Mouse (Mus musculus) limb, embryonic 13.5 days (tissue): ENCODE measurements around the gene Itpkb. TPM values are rescaled to one million over a fixed set of nuclear protein-coding genes. Genes with fewer than 3 reads are reported as not detected.
"Not testable (repeated sequence)": the region's sequence is repeated elsewhere in the genome, so short reads cannot be mapped to it uniquely, and the experiment has no call there.

Experiments used
- ATAC-seq: fragments of 200-750 bp; cut with Nextera tagmentation; 2 replicates; pipeline ENCODE4 v1.8.0; 2017; ENCODE audit warnings: low read depth, moderate number of reproducible peaks, moderate TSS enrichment; ENCODE audit not compliant: low FRiP score
- H3K27ac ChIP-seq: fragments of 300-500 bp; sonication (generic); 2 replicates; pipeline ENCODE4 v1.5.1; 2015; ENCODE audit warnings: inconsistent platforms, mild to moderate bottlenecking, moderate library complexity
- H3K27me3 ChIP-seq: fragments of 300-500 bp; sonication (generic); 2 replicates; pipeline ENCODE4 v1.6.1; 2015; ENCODE audit warnings: mild to moderate bottlenecking, inconsistent platforms
- H3K36me3 ChIP-seq: fragments of 300-500 bp; sonication (generic); 2 replicates; pipeline ENCODE4 v1.6.1; 2015; ENCODE audit warnings: inconsistent platforms, mild to moderate bottlenecking, moderate library complexity
- H3K4me1 ChIP-seq: fragments of 300-500 bp; sonication (generic); 2 replicates; pipeline ENCODE4 v1.6.1; 2015; ENCODE audit warnings: inconsistent platforms
- H3K4me2 ChIP-seq: fragments of 300-500 bp; sonication (generic); replicated peaks from 2 replicates; pipeline ENCODE4 v1.6.1; 2015; ENCODE audit warnings: inconsistent platforms, mild to moderate bottlenecking, moderate library complexity
- H3K4me3 ChIP-seq: fragments of 300-500 bp; sonication (generic); 2 replicates; pipeline ENCODE4 v1.5.1; 2015; ENCODE audit warnings: moderate library complexity, mild to moderate bottlenecking, inconsistent platforms
- H3K9ac ChIP-seq: fragments of 300-500 bp; sonication (generic); 2 replicates; pipeline ENCODE4 v1.6.1; 2015; ENCODE audit warnings: mild to moderate bottlenecking, inconsistent platforms
- H3K9me3 ChIP-seq: fragments of 300-500 bp; sonication (generic); 2 replicates; pipeline ENCODE4 v1.6.1; 2016; ENCODE audit warnings: inconsistent platforms
- WGBS: fragments of 180-500 bp; shearing (Covaris S2); methylation state at CpG from one replicate; pipeline ENCODE4 v1.1.7; 2015; 5-methylcytosine and 5-hydroxymethylcytosine counted together
- polyA plus RNA-seq: library from polyadenylated mRNA; unstranded; fragments of >200 nt; fragmentation: Nextera tagmentation; extraction: Ambion mirVana; gene quantifications from 2 replicates; pipeline ENCODE4 v1.2.1, GENCODE M21; 2015

The Itpkb gene
- polyA plus RNA-seq, 1 experiment from 2014 or later, result 10.1 TPM

GRCm38 (mm10) chr1:180383884-180384283 lies 53.6 kb downstream of the Itpkb start:
- Histone ChIP-seq H3K27ac (no peak overlapping the region; the same call in 1 of the 2 replicates), H3K9ac (no peak overlapping the region), H3K4me3 (no peak overlapping the region), H3K36me3 (peaks cover 3% of the 10 kb centered on the region; the same call in 1 of the 2 replicates), H3K4me1 (peaks cover 49% of the 10 kb centered on the region), H3K27me3 (no peaks in the 10 kb centered on the region), H3K9me3 (no peaks in the 10 kb centered on the region), H3K4me2 (no peak overlapping the region)
- WGBS, result 94% methylated on average over 8 of the region's 8 CpGs
- ATAC-seq, result no peak

- Histone ChIP-seq H3K27me3 (no peaks in the 10 kb centered on the region), H3K9me3 (no peaks in the 10 kb centered on the region), H3K4me1 (peaks cover 49% of the 10 kb centered on the region), H3K27ac (no peak overlapping the region; the same call in 1 of the 2 replicates), H3K4me3 (no peak overlapping the region), H3K36me3 (peaks cover 3% of the 10 kb centered on the region; the same call in 1 of the 2 replicates), H3K9ac (no peak overlapping the region), H3K4me2 (no peak overlapping the region)
- ATAC-seq, result no peak
- WGBS, result 71% methylated on average over 10 of the region's 10 CpGs
Measured at GRCm38 (mm10) chr1:180384486-180384885, 54.2 kb downstream of the Itpkb start.

GRCm38 (mm10) chr1:180385308-180385707 lies 55.0 kb downstream of the Itpkb start:
- Histone ChIP-seq H3K9me3 (no peaks in the 10 kb centered on the region), H3K4me2 (no peak overlapping the region), H3K4me1 (peaks cover 44% of the 10 kb centered on the region), H3K4me3 (no peak overlapping the region), H3K27ac (no peak overlapping the region), H3K36me3 (peaks cover 3% of the 10 kb centered on the region; the same call in 1 of the 2 replicates), H3K27me3 (no peaks in the 10 kb centered on the region), H3K9ac (no peak overlapping the region)
- no peak for ATAC-seq
- 79% methylated on average over 6 of the region's 6 CpGs for WGBS

DNA sequence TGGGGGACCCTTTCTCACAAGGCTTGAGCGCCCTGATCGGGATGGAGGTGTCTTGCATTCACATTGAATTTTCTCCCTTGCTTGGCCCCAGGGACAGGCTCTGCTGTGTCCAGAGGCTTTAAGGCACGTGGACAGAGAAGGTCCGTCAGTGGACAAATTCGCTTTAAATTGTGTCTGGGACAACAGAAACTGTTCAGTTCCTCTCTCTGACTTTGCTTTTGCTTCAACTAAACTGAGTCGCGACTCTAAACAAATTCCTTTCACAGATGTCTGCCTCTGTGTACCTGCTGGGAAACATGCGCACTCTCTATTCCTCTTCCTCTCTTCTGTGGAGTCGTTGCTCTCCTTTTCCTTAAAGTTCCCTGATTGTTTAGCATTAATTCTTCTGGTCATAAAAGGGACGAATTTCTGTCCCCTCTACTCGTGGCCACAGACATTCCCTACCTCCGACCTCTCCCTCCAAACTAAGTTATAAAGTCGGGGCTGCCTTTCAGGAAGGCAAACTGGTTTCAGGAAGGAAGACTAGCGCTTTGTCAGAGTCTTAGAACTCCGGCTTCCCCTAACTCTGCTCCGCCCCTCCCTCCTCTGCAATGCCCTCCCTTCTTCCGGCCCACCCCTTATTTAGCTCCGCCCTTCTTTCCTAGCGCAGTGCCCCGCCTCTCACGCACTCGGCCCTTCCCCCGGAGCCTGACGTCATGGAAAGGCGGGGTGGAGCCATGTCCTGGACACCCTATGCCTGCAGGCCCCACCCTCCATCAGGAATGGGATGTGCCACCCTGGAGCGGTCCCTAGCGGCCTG lies 56.9 kb downstream of the Itpkb start:
- peaks cover 43% of the 10 kb centered on the region for H3K4me1 ChIP-seq
- WGBS, result 2% methylated on average over 27 of the region's 27 CpGs

GRCm38 (mm10) chr1:180387750-180388480 lies 57.6 kb downstream of the Itpkb start:
- H3K4me3 ChIP-seq, result peak overlapping the region; percentile 48
- H3K9ac ChIP-seq, result peak overlapping the region; percentile 51; the same call in 1 of the 2 replicates
- peaks cover 43% of the 10 kb centered on the region for H3K4me1 ChIP-seq
- H3K36me3 ChIP-seq, result peaks cover 3% of the 10 kb centered on the region; the same call in 1 of the 2 replicates
- ATAC-seq, result no peak
- H3K9me3 ChIP-seq, result peaks cover 3% of the 10 kb centered on the region; the same call in 1 of the 2 replicates
- H3K27me3 ChIP-seq, result no peaks in the 10 kb centered on the region
- H3K27ac ChIP-seq, result peak overlapping the region; percentile 88
- H3K4me2 ChIP-seq, result peak overlapping the region; percentile 78
- WGBS, result 11% methylated on average over 11 of the region's 11 CpGs

More for the DNA sequence above, 56.9 kb downstream of the Itpkb start:
- H3K9me3 ChIP-seq, result peaks cover 3% of the 10 kb centered on the region; the same call in 1 of the 2 replicates
- ATAC-seq, result peak; percentile 96
- H3K4me3 ChIP-seq, result peak overlapping the region; percentile 48
- peak overlapping the region; percentile 70 for H3K9ac ChIP-seq
- peak overlapping the region; percentile 88 for H3K27ac ChIP-seq
- H3K27me3 ChIP-seq, result no peaks in the 10 kb centered on the region
- peaks cover 3% of the 10 kb centered on the region; the same call in 1 of the 2 replicates for H3K36me3 ChIP-seq
- H3K4me2 ChIP-seq, result peak overlapping the region; percentile 78

DNA sequence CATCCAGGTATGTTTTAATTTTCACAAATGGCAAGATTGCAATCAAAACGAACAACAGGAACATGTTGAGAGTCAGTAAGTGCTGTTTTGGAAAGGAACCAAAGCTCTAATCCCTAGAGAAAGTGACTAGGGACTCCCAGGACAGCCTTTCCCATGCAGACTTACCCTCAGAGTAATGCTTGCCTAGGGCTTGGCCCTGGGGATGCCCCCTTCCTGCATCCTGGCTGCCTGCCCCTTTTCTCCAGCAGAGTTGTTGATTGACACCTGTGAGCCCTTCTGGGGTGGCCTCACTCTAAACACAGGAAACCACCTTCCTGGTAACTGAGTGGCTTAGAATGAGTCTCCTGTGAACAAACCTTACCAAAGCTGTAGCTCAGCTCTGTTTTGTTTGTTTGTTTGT lies 58.2 kb downstream of the Itpkb start:
- Histone ChIP-seq H3K4me2 (peak overlapping the region; percentile 78), H3K9me3 (peaks cover 3% of the 10 kb centered on the region; the same call in 1 of the 2 replicates), H3K4me3 (no peak overlapping the region), H3K36me3 (peaks cover under 1% of the 10 kb centered on the region; the same call in 1 of the 2 replicates), H3K27me3 (no peaks in the 10 kb centered on the region), H3K4me1 (peaks cover 46% of the 10 kb centered on the region), H3K27ac (peak overlapping the region; percentile 67), H3K9ac (no peak overlapping the region; the same call in 1 of the 2 replicates)
- WGBS, result 39% methylated on average over 1 of the region's 1 CpGs
- ATAC-seq, result no peak

DNA sequence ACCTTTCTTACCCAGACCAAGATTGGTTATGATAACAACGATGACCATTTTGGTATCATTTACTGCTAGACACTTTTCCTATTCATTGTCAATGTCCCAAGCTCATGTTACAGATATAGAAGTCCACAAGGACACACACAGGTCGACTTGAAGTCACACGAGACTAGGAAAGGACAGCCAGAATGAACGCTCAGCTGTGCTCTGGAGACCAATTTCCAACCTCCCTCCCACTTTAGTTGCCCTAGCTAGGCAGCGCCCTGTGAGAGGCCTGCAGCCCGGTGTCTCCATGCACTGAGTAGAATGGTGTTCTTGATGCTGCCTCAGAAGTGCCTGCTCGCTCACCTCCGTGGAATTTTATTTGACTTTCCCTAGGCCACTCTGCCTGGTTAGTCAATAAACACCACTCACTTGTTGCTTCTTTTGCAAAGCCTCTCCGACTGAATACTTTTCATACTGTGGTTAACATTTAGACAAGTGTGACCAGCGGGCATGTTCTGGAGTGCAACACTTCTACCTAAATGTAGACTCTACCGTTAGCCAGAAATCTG lies 59.0 kb downstream of the Itpkb start:
- not testable (repeated sequence) for H3K36me3 ChIP-seq, H3K9ac ChIP-seq, H3K4me2 ChIP-seq, H3K27ac ChIP-seq, H3K27me3 ChIP-seq, H3K9me3 ChIP-seq, ATAC-seq, H3K4me3 ChIP-seq
- 81% methylated on average over 11 of the region's 11 CpGs for WGBS
- peaks cover 45% of the 10 kb centered on the region for H3K4me1 ChIP-seq

- 68% methylated on average over 3 of the region's 3 CpGs for WGBS
- ATAC-seq, result no peak
- H3K4me1 ChIP-seq, result peaks cover 35% of the 10 kb centered on the region
- no peaks in the 10 kb centered on the region for H3K27me3 ChIP-seq
- no peak overlapping the region for H3K4me2 ChIP-seq
- H3K27ac ChIP-seq, result no peak overlapping the region
- H3K4me3 ChIP-seq, result no peak overlapping the region
- H3K9me3 ChIP-seq, result peaks cover 3% of the 10 kb centered on the region; the same call in 1 of the 2 replicates
- no peak overlapping the region for H3K9ac ChIP-seq
- H3K36me3 ChIP-seq, result no peaks in the 10 kb centered on the region
Measured at GRCm38 (mm10) chr1:180390321-180390731, 60.0 kb downstream of the Itpkb start.

DNA sequence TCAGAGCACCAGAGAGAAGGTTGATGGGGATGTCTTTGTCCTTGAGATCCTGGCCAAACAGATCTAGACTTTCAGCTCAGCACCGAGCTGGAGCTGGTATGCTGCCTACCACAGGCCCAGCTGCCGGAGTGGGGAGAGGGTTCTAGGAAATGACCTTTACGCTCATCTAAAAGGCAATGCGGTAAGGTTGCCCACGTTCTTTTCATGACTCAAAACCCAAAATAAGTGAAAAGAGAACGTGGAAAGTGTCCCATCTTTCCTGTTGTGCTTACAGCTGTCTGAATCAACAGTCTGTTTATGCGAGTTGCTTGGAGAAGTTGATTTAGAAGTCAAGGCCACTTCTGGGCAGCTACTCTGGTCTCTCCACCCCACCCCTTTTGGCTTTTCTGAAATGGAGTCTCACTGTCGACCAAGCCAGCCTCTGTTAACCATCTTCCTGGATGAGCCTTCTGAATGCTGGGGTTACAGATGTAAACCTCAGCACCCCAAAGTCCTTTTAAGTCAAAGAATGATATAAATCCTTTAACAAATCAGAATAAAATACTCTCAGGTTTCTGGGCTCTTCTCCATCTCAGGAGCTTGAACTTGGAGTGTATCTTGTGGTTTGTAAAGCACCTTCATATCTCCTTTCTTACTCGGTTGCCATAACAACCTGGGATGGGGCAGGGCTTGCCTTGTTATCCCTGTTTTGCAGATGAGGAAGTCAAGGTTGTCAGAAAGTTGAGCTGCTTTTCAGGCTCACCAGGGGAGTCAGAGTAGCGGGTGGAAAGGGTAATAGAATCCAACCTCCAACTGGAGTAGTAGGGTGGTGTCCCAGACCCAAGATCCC lies 60.7 kb downstream of the Itpkb start:
- Histone ChIP-seq H3K27ac (no peak overlapping the region), H3K36me3 (no peaks in the 10 kb centered on the region), H3K4me2 (no peak overlapping the region), H3K4me3 (no peak overlapping the region), H3K27me3 (no peaks in the 10 kb centered on the region), H3K9ac (no peak overlapping the region), H3K9me3 (peaks cover 3% of the 10 kb centered on the region; the same call in 1 of the 2 replicates), H3K4me1 (peaks cover 33% of the 10 kb centered on the region)
- no peak for ATAC-seq
- 82% methylated on average over 10 of the region's 10 CpGs for WGBS

- 79% methylated on average over 4 of the region's 4 CpGs for WGBS
- Histone ChIP-seq H3K27me3 (no peaks in the 10 kb centered on the region), H3K36me3 (no peaks in the 10 kb centered on the region), H3K9me3 (peaks cover 3% of the 10 kb centered on the region; the same call in 1 of the 2 replicates), H3K27ac (no peak overlapping the region), H3K4me2 (no peak overlapping the region), H3K4me1 (peaks cover 27% of the 10 kb centered on the region), H3K9ac (no peak overlapping the region), H3K4me3 (no peak overlapping the region)
- no peak for ATAC-seq
Measured at GRCm38 (mm10) chr1:180391575-180391945, 61.3 kb downstream of the Itpkb start.

GRCm38 (mm10) chr1:180392137-180392798 lies 62.0 kb downstream of the Itpkb start:
- no peak overlapping the region for H3K4me2 ChIP-seq
- 76% methylated on average over 5 of the region's 5 CpGs for WGBS
- no peaks in the 10 kb centered on the region for H3K27me3 ChIP-seq
- no peak overlapping the region for H3K27ac ChIP-seq
- H3K4me3 ChIP-seq, result no peak overlapping the region
- no peak overlapping the region for H3K9ac ChIP-seq
- H3K4me1 ChIP-seq, result peaks cover 22% of the 10 kb centered on the region
- peaks cover 3% of the 10 kb centered on the region; the same call in 1 of the 2 replicates for H3K9me3 ChIP-seq
- no peaks in the 10 kb centered on the region for H3K36me3 ChIP-seq
- no peak for ATAC-seq
